Mouse (Mus musculus) lung, adult 2 months (tissue): ENCODE results near the gene Sephs1.

Source experiments
- CTCF ChIP-seq: fragments of 200-500 bp; IDR thresholded peaks from 2 replicates; pipeline ENCODE4 v1.5.1; 2011; ENCODE audit warnings: mild to moderate bottlenecking, low read length, control low read depth; ENCODE audit not compliant: insufficient read depth
- POLR2A ChIP-seq: fragments of 200-500 bp; IDR thresholded peaks from 2 replicates; pipeline ENCODE4 v1.6.1; 2011; ENCODE audit warnings: low read depth, mild to moderate bottlenecking, control low read depth, low read length, borderline replicate concordance; ENCODE audit errors: extremely low read depth

DNA sequence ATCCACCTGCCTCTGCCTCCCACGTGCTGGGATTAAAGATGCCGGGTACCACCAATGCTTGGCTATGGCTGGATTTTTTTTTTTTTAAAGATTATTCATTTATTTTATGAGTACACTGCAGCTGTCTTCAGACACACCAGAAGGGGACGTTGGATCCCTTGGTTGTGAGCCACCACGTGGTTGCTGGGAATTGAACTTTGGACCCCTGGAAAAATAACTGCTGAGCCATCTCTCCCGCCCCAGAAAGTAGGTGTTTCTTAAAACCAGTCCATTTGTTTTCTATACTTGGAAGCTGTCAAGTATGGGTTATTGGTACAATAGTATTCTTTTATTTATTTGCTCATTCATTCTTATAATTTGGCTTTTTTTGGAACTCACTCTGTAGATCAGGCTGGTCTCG, 5.5 kb downstream of the Sephs1 start:
- TF ChIP-seq CTCF = no peak
- TF ChIP-seq POLR2A = no peak
